Mouse (Mus musculus) testis, adult 2 months (tissue): ENCODE measurements around the gene Rbfox3.

Experiments used
- CTCF ChIP-seq: fragments of 200-500 bp; IDR thresholded peaks from 2 replicates; pipeline ENCODE4 v1.5.1; 2012; ENCODE audit warnings: low read depth, mild to moderate bottlenecking, inconsistent platforms, low read length, moderate library complexity; ENCODE audit not compliant: control insufficient read depth, insufficient read depth, insufficient replicate concordance
- POLR2A ChIP-seq: fragments of 200-500 bp; IDR thresholded peaks from 2 replicates; pipeline ENCODE4 v1.6.1; 2012; ENCODE audit warnings: low read depth, mild to moderate bottlenecking, inconsistent platforms, low read length, moderate library complexity; ENCODE audit not compliant: control insufficient read depth

DNA sequence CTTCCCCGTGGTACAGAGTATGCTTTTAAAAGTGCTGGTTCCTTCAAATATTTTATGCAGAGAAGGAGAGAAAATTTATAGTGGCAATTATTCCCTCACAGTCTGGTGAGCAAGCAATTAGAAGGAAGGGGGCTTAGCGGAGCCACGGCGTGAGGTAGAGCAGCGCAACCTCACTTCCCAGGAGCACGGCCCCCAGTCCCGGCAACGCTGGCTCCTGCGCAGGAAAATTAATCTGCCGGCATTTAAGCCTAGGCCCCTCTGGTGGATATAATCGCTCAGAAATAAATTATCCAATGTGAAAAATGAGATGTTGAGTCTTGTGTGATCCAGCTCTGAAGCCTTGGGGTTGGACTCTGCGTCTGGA lies 422.5 kb downstream of the Rbfox3 start:
- TF ChIP-seq POLR2A (no peak), CTCF (no peak)
